Mouse (Mus musculus) forebrain, embryonic 13.5 days (tissue): Measurements from ENCODE around the gene Slc1a2. TPM values are rescaled to one million over a fixed set of nuclear protein-coding genes. Genes with fewer than 3 reads are reported as not detected.

Source experiments
- ATAC-seq: fragments of 200-750 bp; cut with Nextera tagmentation; 2 replicates; pipeline ENCODE4 v1.8.0; 2017
- H3K27ac ChIP-seq: fragments of 300-500 bp; sonication (generic); 2 replicates; pipeline ENCODE4 v1.5.1; 2015; ENCODE audit warnings: inconsistent platforms, mild to moderate bottlenecking, moderate library complexity
- H3K27me3 ChIP-seq: fragments of 300-500 bp; sonication (generic); 2 replicates; pipeline ENCODE4 v1.6.1; 2015; ENCODE audit warnings: mild to moderate bottlenecking, inconsistent platforms
- H3K36me3 ChIP-seq: fragments of 300-500 bp; sonication (generic); 2 replicates; pipeline ENCODE4 v1.6.1; 2015; ENCODE audit warnings: mild to moderate bottlenecking, inconsistent platforms; ENCODE audit not compliant: poor library complexity, severe bottlenecking
- H3K4me1 ChIP-seq: fragments of 300-500 bp; sonication (generic); 2 replicates; pipeline ENCODE4 v1.6.1; 2015; ENCODE audit warnings: inconsistent platforms
- H3K4me2 ChIP-seq: fragments of 300-500 bp; sonication (generic); 2 replicates; pipeline ENCODE4 v1.6.1; 2015; ENCODE audit warnings: inconsistent platforms, mild to moderate bottlenecking, moderate library complexity
- H3K4me3 ChIP-seq: fragments of 300-500 bp; sonication (generic); 2 replicates; pipeline ENCODE4 v1.5.1; 2015; ENCODE audit warnings: mild to moderate bottlenecking, inconsistent platforms
- H3K9ac ChIP-seq: fragments of 300-500 bp; sonication (generic); 2 replicates; pipeline ENCODE4 v1.6.1; 2015; ENCODE audit warnings: mild to moderate bottlenecking, inconsistent platforms
- H3K9me3 ChIP-seq: fragments of 300-500 bp; sonication (generic); replicated peaks from 2 replicates; pipeline ENCODE4 v1.6.1; 2016; ENCODE audit warnings: inconsistent platforms
- WGBS: fragments of 180-500 bp; shearing (Covaris S2); methylation state at CpG from one replicate; pipeline ENCODE4 v1.1.7; 2015; 5-methylcytosine and 5-hydroxymethylcytosine counted together
- polyA plus RNA-seq: library from polyadenylated mRNA; unstranded; fragments of >200 nt; fragmentation: Nextera tagmentation; extraction: Ambion mirVana; gene quantifications from 2 replicates; pipeline ENCODE4 v1.2.1, GENCODE M21; 2015

Slc1a2 gene
- polyA plus RNA-seq, 1 experiment from 2014 or later: 10.8 TPM

DNA sequence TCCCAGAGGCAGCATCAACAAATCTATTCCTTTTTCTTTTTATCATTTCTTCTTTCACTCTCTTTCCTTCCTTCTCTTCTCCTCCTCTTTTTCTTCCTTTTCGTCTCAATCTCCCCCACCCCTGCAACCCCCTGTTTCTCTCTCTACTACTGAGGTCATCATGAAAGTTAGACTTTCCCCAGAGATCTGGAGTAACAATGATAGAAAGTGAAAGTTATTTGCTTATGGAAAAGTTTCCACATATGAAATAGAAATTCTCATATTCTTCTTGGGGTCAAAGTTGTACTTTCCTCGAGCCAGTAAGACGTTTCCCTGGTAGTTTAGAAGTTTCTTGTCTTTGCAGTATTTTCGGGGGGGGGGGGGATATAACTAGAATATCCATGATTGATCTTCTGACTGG lies 116.2 kb downstream of the Slc1a2 start:
- H3K4me3 ChIP-seq: no peak overlapping the region
- no peak overlapping the region for H3K4me2 ChIP-seq
- no peaks in the 10 kb centered on the region for H3K27me3 ChIP-seq
- no peaks in the 10 kb centered on the region for H3K4me1 ChIP-seq
- 90% methylated on average over 4 of the region's 4 CpGs for WGBS
- no peak overlapping the region for H3K27ac ChIP-seq
- no peaks in the 10 kb centered on the region for H3K9me3 ChIP-seq
- ATAC-seq: no peak
- peaks cover 8% of the 10 kb centered on the region; the same call in 1 of the 2 replicates for H3K36me3 ChIP-seq
- H3K9ac ChIP-seq: no peak overlapping the region

GRCm38 (mm10) chr2:102775561-102775960 lies 117.1 kb downstream of the Slc1a2 start:
- Histone ChIP-seq H3K9me3 (no peaks in the 10 kb centered on the region), H3K36me3 (peaks cover 5% of the 10 kb centered on the region; the same call in 1 of the 2 replicates), H3K4me3 (no peak overlapping the region), H3K4me2 (no peak overlapping the region), H3K27me3 (no peaks in the 10 kb centered on the region), H3K27ac (no peak overlapping the region), H3K9ac (no peak overlapping the region), H3K4me1 (no peaks in the 10 kb centered on the region)
- WGBS: 31% methylated on average over 1 of the region's 1 CpGs
- no peak for ATAC-seq

GRCm38 (mm10) chr2:102778208-102778607 lies 119.7 kb downstream of the Slc1a2 start:
- Histone ChIP-seq H3K9me3 (no peaks in the 10 kb centered on the region), H3K4me1 (no peaks in the 10 kb centered on the region), H3K36me3 (peaks cover 4% of the 10 kb centered on the region; the same call in 1 of the 2 replicates), H3K9ac (no peak overlapping the region), H3K4me3 (no peak overlapping the region), H3K4me2 (no peak overlapping the region), H3K27ac (no peak overlapping the region), H3K27me3 (no peaks in the 10 kb centered on the region)
- 96% methylated on average over 3 of the region's 3 CpGs for WGBS
- ATAC-seq: no peak

- ATAC-seq: no peak
- Histone ChIP-seq H3K27me3 (no peaks in the 10 kb centered on the region), H3K4me2 (no peak overlapping the region), H3K27ac (no peak overlapping the region), H3K36me3 (peaks cover under 1% of the 10 kb centered on the region; the same call in 1 of the 2 replicates), H3K9ac (no peak overlapping the region), H3K9me3 (no peaks in the 10 kb centered on the region), H3K4me3 (no peak overlapping the region), H3K4me1 (no peaks in the 10 kb centered on the region)
- 80% methylated on average over 7 of the region's 7 CpGs for WGBS
Measured at GRCm38 (mm10) chr2:102782751-102783150, 124.3 kb downstream of the Slc1a2 start.

DNA sequence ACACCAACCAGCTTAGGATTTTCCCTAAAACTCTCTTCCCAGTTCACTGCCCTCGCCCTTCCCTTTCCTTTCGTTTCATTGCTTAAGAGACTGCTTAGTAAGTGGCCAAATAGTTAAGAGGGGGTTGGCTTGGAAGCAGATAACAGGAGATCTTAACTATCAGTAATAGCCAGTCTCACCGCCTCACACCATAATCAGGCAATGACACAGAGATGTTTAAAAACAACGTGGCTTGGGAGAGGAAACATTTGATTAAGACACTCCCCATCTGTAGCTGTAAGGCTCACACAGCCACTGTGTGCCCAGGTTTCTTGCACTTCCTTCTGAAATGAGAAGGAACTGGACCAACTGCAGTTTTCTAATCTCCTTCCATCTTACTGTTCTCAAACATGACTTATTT lies 127.2 kb downstream of the Slc1a2 start:
- no peak overlapping the region for H3K9ac ChIP-seq
- no peak for ATAC-seq
- no peaks in the 10 kb centered on the region for H3K27me3 ChIP-seq
- H3K4me1 ChIP-seq: no peaks in the 10 kb centered on the region
- no peak overlapping the region for H3K4me3 ChIP-seq
- H3K4me2 ChIP-seq: no peak overlapping the region
- H3K27ac ChIP-seq: no peak overlapping the region
- 77% methylated on average over 4 of the region's 4 CpGs for WGBS
- H3K36me3 ChIP-seq: no peaks in the 10 kb centered on the region
- H3K9me3 ChIP-seq: no peaks in the 10 kb centered on the region

- no peak overlapping the region for H3K27ac ChIP-seq
- H3K9me3 ChIP-seq: no peaks in the 10 kb centered on the region
- no peak overlapping the region for H3K4me2 ChIP-seq
- 79% methylated on average over 2 of the region's 2 CpGs for WGBS
- no peak overlapping the region for H3K9ac ChIP-seq
- no peaks in the 10 kb centered on the region for H3K27me3 ChIP-seq
- no peak overlapping the region for H3K4me3 ChIP-seq
- H3K36me3 ChIP-seq: no peaks in the 10 kb centered on the region
- no peaks in the 10 kb centered on the region for H3K4me1 ChIP-seq
- no peak for ATAC-seq
Measured at GRCm38 (mm10) chr2:102791641-102792040, 133.2 kb downstream of the Slc1a2 start.

- Histone ChIP-seq H3K4me1 (no peaks in the 10 kb centered on the region), H3K4me3 (no peak overlapping the region), H3K9me3 (no peaks in the 10 kb centered on the region), H3K27me3 (no peaks in the 10 kb centered on the region), H3K36me3 (no peaks in the 10 kb centered on the region), H3K4me2 (no peak overlapping the region), H3K27ac (no peak overlapping the region), H3K9ac (no peak overlapping the region)
- 89% methylated on average over 6 of the region's 6 CpGs for WGBS
- no peak for ATAC-seq
Measured at GRCm38 (mm10) chr2:102792804-102793203, 134.3 kb downstream of the Slc1a2 start.

- H3K4me3 ChIP-seq: no peak overlapping the region
- no peaks in the 10 kb centered on the region for H3K4me1 ChIP-seq
- WGBS: 90% methylated on average over 3 of the region's 3 CpGs
- ATAC-seq: no peak
- H3K9ac ChIP-seq: no peak overlapping the region
- no peak overlapping the region for H3K27ac ChIP-seq
- no peak overlapping the region for H3K4me2 ChIP-seq
- no peaks in the 10 kb centered on the region for H3K36me3 ChIP-seq
- H3K27me3 ChIP-seq: no peaks in the 10 kb centered on the region
- no peaks in the 10 kb centered on the region for H3K9me3 ChIP-seq
Measured at GRCm38 (mm10) chr2:102795034-102795433, 136.6 kb downstream of the Slc1a2 start.

DNA sequence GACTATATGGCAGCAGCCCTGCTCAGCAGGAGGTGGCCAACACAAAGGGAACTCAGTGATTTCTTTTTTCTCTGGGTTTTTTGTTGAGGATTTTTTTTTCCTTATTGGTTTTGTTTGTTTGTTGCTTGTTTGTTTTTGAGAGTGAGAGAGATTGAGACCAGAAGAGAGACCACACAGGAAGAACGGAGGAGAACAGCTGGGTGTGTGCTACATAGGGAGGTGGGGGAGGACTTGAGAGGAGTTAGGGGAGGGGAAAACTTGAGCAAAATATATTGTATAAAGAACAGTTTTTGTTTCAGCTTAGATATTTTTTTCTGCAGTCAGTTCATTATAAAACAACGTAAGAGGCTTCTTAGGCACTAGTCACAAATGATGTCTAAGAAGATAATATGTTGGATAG lies 139.7 kb downstream of the Slc1a2 start:
- Histone ChIP-seq H3K4me1 (no peaks in the 10 kb centered on the region), H3K9ac (no peak overlapping the region), H3K9me3 (no peaks in the 10 kb centered on the region), H3K27ac (no peak overlapping the region), H3K36me3 (no peaks in the 10 kb centered on the region), H3K4me3 (no peak overlapping the region), H3K27me3 (no peaks in the 10 kb centered on the region), H3K4me2 (no peak overlapping the region)
- no peak for ATAC-seq
- WGBS: 69% methylated on average over 2 of the region's 2 CpGs

DNA sequence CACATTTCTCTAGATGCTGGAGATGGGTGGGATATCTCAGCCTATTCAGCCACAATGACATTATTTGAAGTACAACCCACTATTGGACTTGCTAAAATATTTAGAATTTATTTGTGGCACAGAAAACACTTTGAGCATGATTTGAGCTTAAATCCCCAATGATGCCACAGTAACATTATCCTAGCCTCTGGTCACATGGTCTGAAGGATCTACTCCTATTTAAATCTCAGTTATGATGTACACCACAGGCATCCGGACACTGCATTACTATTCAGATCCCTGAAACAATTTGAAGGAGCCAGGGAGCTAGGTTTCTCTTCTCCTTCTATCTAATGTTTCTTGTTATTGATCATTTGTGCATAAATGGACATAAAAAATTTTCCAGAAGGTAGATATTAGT lies 143.4 kb downstream of the Slc1a2 start:
- Histone ChIP-seq H3K9ac (no peak overlapping the region), H3K36me3 (no peaks in the 10 kb centered on the region), H3K27ac (no peak overlapping the region), H3K27me3 (no peaks in the 10 kb centered on the region), H3K4me1 (no peaks in the 10 kb centered on the region), H3K4me2 (no peak overlapping the region), H3K9me3 (no peaks in the 10 kb centered on the region), H3K4me3 (no peak overlapping the region)
- no peak for ATAC-seq
- WGBS: 90% methylated on average over 1 of the region's 1 CpGs

GRCm38 (mm10) chr2:102804109-102804508 lies 145.7 kb downstream of the Slc1a2 start:
- H3K9ac ChIP-seq: no peak overlapping the region
- 53% methylated on average over 2 of the region's 2 CpGs for WGBS
- no peak overlapping the region for H3K27ac ChIP-seq
- no peak overlapping the region for H3K4me2 ChIP-seq
- no peaks in the 10 kb centered on the region for H3K9me3 ChIP-seq
- H3K4me3 ChIP-seq: no peak overlapping the region
- ATAC-seq: no peak
- H3K4me1 ChIP-seq: no peaks in the 10 kb centered on the region
- H3K36me3 ChIP-seq: no peaks in the 10 kb centered on the region
- H3K27me3 ChIP-seq: no peaks in the 10 kb centered on the region

DNA sequence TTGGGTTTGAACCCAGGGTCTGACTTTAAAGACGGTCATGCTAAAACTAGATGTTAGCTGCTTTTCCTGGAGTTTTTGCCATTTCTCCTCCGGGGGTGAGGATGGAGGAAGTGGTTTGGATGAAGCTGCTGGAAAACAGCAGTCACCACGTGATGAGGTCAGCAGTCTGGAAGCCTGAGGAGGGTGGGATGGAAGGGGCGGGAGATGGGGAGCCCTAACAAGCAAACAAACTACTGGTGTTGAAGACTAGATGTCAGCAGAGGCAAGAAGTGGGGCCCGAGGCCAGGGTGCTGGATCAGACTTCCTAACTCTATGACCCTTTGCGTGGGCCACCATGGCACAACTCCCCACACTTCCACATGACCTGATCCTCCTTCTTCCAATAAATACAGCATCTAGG lies 146.8 kb downstream of the Slc1a2 start:
- H3K36me3 ChIP-seq: no peaks in the 10 kb centered on the region
- 81% methylated on average over 6 of the region's 6 CpGs for WGBS
- H3K4me1 ChIP-seq: no peaks in the 10 kb centered on the region
- no peak overlapping the region for H3K9ac ChIP-seq
- no peak overlapping the region for H3K27ac ChIP-seq
- no peaks in the 10 kb centered on the region for H3K27me3 ChIP-seq
- ATAC-seq: no peak
- no peak overlapping the region for H3K4me2 ChIP-seq
- H3K4me3 ChIP-seq: no peak overlapping the region
- no peaks in the 10 kb centered on the region for H3K9me3 ChIP-seq

- no peak overlapping the region for H3K4me3 ChIP-seq
- H3K27ac ChIP-seq: no peak overlapping the region
- H3K9me3 ChIP-seq: no peaks in the 10 kb centered on the region
- 93% methylated on average over 4 of the region's 4 CpGs for WGBS
- H3K9ac ChIP-seq: no peak overlapping the region
- no peaks in the 10 kb centered on the region for H3K4me1 ChIP-seq
- H3K36me3 ChIP-seq: no peaks in the 10 kb centered on the region
- no peak for ATAC-seq
- H3K4me2 ChIP-seq: no peak overlapping the region
- no peaks in the 10 kb centered on the region for H3K27me3 ChIP-seq
Measured at GRCm38 (mm10) chr2:102805761-102806496, 147.5 kb downstream of the Slc1a2 start.
